Mouse (Mus musculus) heart, embryonic 14.5 days (tissue): Measurements from ENCODE around the gene Shpk. TPM values are rescaled to one million over a fixed set of nuclear protein-coding genes. Genes with fewer than 3 reads are reported as not detected.

Experiments used
- ATAC-seq: fragments of 200-750 bp; cut with Nextera tagmentation; 2 replicates; pipeline ENCODE4 v1.8.0; 2017; ENCODE audit warnings: low read depth, moderate TSS enrichment; ENCODE audit not compliant: insufficient number of reproducible peaks, insufficient read depth, low FRiP score
- H3K27ac ChIP-seq, 2 experiments: fragments of 200-500 bp in 1 of 2; fragments of 300-500 bp in 1 of 2; sonication (generic) in 1 of 2; replicated peaks in 1 of 2; 2 replicates each; pipeline ENCODE4 v1.5.1; 2012 to 2014; ENCODE audit warnings: low read depth in 2 of 2, low read length in 2 of 2, control low read depth in 1 of 2, mild to moderate bottlenecking in 1 of 2, mixed read lengths in 1 of 2; ENCODE audit not compliant: control insufficient read depth in 1 of 2, insufficient read depth in 1 of 2
- H3K27me3 ChIP-seq: fragments of 300-500 bp; sonication (generic); 2 replicates; pipeline ENCODE4 v1.6.1; 2014; ENCODE audit warnings: mild to moderate bottlenecking, low read length, control low read depth; ENCODE audit not compliant: control insufficient read depth, insufficient read depth
- H3K36me3 ChIP-seq: fragments of 300-500 bp; sonication (generic); 2 replicates; pipeline ENCODE4 v1.6.1; 2014; ENCODE audit warnings: mild to moderate bottlenecking, control low read depth, low read length, mixed read lengths; ENCODE audit not compliant: control insufficient read depth, insufficient read depth
- H3K4me1 ChIP-seq, 2 experiments: fragments of 200-500 bp in 1 of 2; fragments of 300-500 bp in 1 of 2; sonication (generic) in 1 of 2; 2 replicates each; pipeline ENCODE4 v1.6.1; 2012 to 2014; ENCODE audit warnings: low read length in 2 of 2, control low read depth in 1 of 2, mixed read lengths in 1 of 2; ENCODE audit not compliant: control insufficient read depth in 2 of 2, insufficient read depth in 2 of 2
- H3K4me2 ChIP-seq: fragments of 300-500 bp; sonication (generic); 2 replicates; pipeline ENCODE4 v1.6.1; 2014; ENCODE audit warnings: mild to moderate bottlenecking, low read length
- H3K4me3 ChIP-seq, 2 experiments: fragments of 200-500 bp in 1 of 2; fragments of 300-500 bp in 1 of 2; sonication (generic) in 1 of 2; 2 replicates each; pipeline ENCODE4 v1.5.1; 2012 to 2014; ENCODE audit warnings: low read length in 2 of 2, mild to moderate bottlenecking in 2 of 2, control low read depth in 1 of 2, low read depth in 1 of 2, moderate library complexity in 1 of 2; ENCODE audit not compliant: control insufficient read depth in 1 of 2, insufficient read depth in 1 of 2
- H3K9ac ChIP-seq: fragments of 300-500 bp; sonication (generic); 2 replicates; pipeline ENCODE4 v1.6.1; 2014; ENCODE audit warnings: mild to moderate bottlenecking, low read length
- H3K9me3 ChIP-seq: fragments of 300-500 bp; sonication (generic); 2 replicates; pipeline ENCODE4 v1.6.1; 2016; ENCODE audit warnings: low read length, control low read depth; ENCODE audit not compliant: control insufficient read depth
- WGBS: fragments of 180-500 bp; shearing (Covaris S2); extraction: QIAGEN DNeasy Blood & Tissue Kit; methylation state at CpG from one replicate; pipeline ENCODE4 v1.1.7; 2014; 5-methylcytosine and 5-hydroxymethylcytosine counted together
- polyA plus RNA-seq: library from polyadenylated mRNA; unstranded; fragments of >200 nt; fragmentation: Nextera tagmentation; extraction: Ambion mirVana; gene quantifications from 2 replicates; pipeline ENCODE4 v1.2.1, GENCODE M21; 2014

Shpk gene
- polyA plus RNA-seq, 1 experiment from 2014 or later: 0.41 TPM

DNA sequence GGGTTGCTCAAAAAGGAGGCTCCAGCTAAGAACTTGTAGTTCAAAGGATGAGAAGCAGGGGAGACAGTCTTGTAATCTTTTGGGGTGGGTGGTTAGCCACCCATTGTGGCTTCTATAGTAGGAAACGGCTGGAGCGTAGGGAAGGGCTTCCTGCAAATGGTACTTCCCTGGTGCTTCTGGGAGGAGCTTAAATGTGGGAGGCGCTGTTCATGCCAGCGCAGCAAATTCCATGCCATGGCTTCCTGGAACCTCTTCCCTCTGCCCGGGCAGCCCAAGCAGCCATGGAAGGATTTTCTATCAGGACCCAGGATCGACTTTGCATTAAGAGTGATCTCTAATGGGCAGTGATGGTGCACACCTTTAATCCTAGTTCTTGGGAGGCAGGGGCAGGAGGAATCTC lies 30.7 kb upstream of the Shpk start:
- 68% methylated on average over 6 of the region's 6 CpGs for WGBS
- H3K4me2 ChIP-seq: no peak overlapping the region
- peaks cover 16% of the 10 kb centered on the region for H3K36me3 ChIP-seq
- no peak overlapping the region for H3K27ac ChIP-seq
- no peak overlapping the region for H3K4me3 ChIP-seq
- no peak overlapping the region for H3K9ac ChIP-seq
- H3K27me3 ChIP-seq: no peaks in the 10 kb centered on the region
- no peaks in the 10 kb centered on the region for H3K9me3 ChIP-seq
- H3K4me1 ChIP-seq: peaks cover 10 to 17% of the 10 kb centered on the region in 2 experiments; a peak in 3 of 4 replicates
- ATAC-seq: no peak

- Histone ChIP-seq H3K4me2 (no peak overlapping the region), H3K27ac (no peak overlapping the region), H3K9me3 (no peaks in the 10 kb centered on the region), H3K9ac (no peak overlapping the region), H3K4me1 (peaks cover 10 to 17% of the 10 kb centered on the region in 2 experiments; a peak in 3 of 4 replicates), H3K4me3 (no peak overlapping the region), H3K36me3 (peaks cover 22% of the 10 kb centered on the region), H3K27me3 (no peaks in the 10 kb centered on the region)
- ATAC-seq: no peak
- 33% methylated on average over 4 of the region's 4 CpGs for WGBS
Measured at GRCm38 (mm10) chr11:73169231-73169630, 30.0 kb upstream of the Shpk start.

- Histone ChIP-seq H3K4me3 (no peak overlapping the region), H3K9ac (peak overlapping the region; percentile 30), H3K27me3 (no peaks in the 10 kb centered on the region), H3K36me3 (peaks cover 34% of the 10 kb centered on the region), H3K27ac (peak overlapping the region in 1 of 2 experiments; percentile 55; a peak in 2 of 4 replicates), H3K4me2 (no peak overlapping the region), H3K9me3 (no peaks in the 10 kb centered on the region), H3K4me1 (peaks cover 12 to 30% of the 10 kb centered on the region in 2 experiments; a peak in 3 of 4 replicates)
- WGBS: 34% methylated on average over 5 of the region's 5 CpGs
- ATAC-seq: no peak
Measured at GRCm38 (mm10) chr11:73172186-73172585, 27.1 kb upstream of the Shpk start.

GRCm38 (mm10) chr11:73175612-73176011 lies 23.6 kb upstream of the Shpk start:
- Histone ChIP-seq H3K27me3 (no peaks in the 10 kb centered on the region), H3K4me2 (peak overlapping the region; percentile 81), H3K36me3 (peaks cover 48% of the 10 kb centered on the region), H3K9ac (peak overlapping the region; percentile 95), H3K4me1 (peaks cover 20 to 40% of the 10 kb centered on the region in 2 experiments), H3K9me3 (no peaks in the 10 kb centered on the region), H3K4me3 (peak overlapping the region; percentile 65 to 99; a peak in 3 of 4 replicates), H3K27ac (no peak overlapping the region)
- WGBS: 44% methylated on average over 8 of the region's 8 CpGs
- ATAC-seq: no peak

GRCm38 (mm10) chr11:73176186-73176585 lies 23.1 kb upstream of the Shpk start:
- WGBS: under 1% methylated on average over 15 of the region's 15 CpGs
- H3K27me3 ChIP-seq: no peaks in the 10 kb centered on the region
- ATAC-seq: no peak

GRCm38 (mm10) chr11:73176608-73177508 lies 22.4 kb upstream of the Shpk start, which contains the start of the genes Emc6 and Tax1bp3:
Gene Emc6 (minus strand): TSS chr11:73177037.
Gene Tax1bp3 (plus strand): TSS chr11:73177083.
- Histone ChIP-seq H3K9me3 (no peaks in the 10 kb centered on the region), H3K4me2 (peak within 1 kb of the TSS; percentile 81), H3K27me3 (no peaks in the 10 kb centered on the region), H3K4me1 (peaks cover 17 to 35% of the 10 kb centered on the region in 2 experiments), H3K4me3 (peak within 1 kb of the TSS; percentile 99), H3K27ac (peak within 1 kb of the TSS; percentile 98 to 100), H3K9ac (peak within 1 kb of the TSS; percentile 95), H3K36me3 (peaks cover 43% of the 10 kb centered on the region)
- WGBS: under 1% methylated on average over 81 of the region's 81 CpGs
- ATAC-seq: peak; percentile 97

More at GRCm38 (mm10) chr11:73176186-73176585, 23.1 kb upstream of the Shpk start:
- H3K9ac ChIP-seq: peak overlapping the region; percentile 95
- H3K4me3 ChIP-seq: peak overlapping the region; percentile 65 to 99
- H3K36me3 ChIP-seq: peaks cover 47% of the 10 kb centered on the region
- H3K4me2 ChIP-seq: peak overlapping the region; percentile 81
- no peaks in the 10 kb centered on the region for H3K9me3 ChIP-seq
- peak overlapping the region in 1 of 2 experiments; percentile 76; a peak in 1 of 4 replicates for H3K27ac ChIP-seq
- peaks cover 20 to 40% of the 10 kb centered on the region in 2 experiments for H3K4me1 ChIP-seq

GRCm38 (mm10) chr11:73177509-73177875 lies 21.8 kb upstream of the Shpk start:
- H3K27me3 ChIP-seq: no peaks in the 10 kb centered on the region
- no peaks in the 10 kb centered on the region for H3K9me3 ChIP-seq
- peak overlapping the region; percentile 99 for H3K4me3 ChIP-seq
- ATAC-seq: peak; percentile 87
- peaks cover 12 to 28% of the 10 kb centered on the region in 2 experiments for H3K4me1 ChIP-seq
- H3K36me3 ChIP-seq: peaks cover 49% of the 10 kb centered on the region
- H3K4me2 ChIP-seq: peak overlapping the region; percentile 70
- peak overlapping the region; percentile 98 to 100 for H3K27ac ChIP-seq
- H3K9ac ChIP-seq: peak overlapping the region; percentile 94
- WGBS: under 1% methylated on average over 28 of the region's 28 CpGs
